Mouse (Mus musculus): ENCODE results near the gene Kif1a.

Kif1a gene

GRCm38 (mm10) chr1:93098956-93099355 is 2.8 kb downstream of the Kif1a start:
- in situ Hi-C loops (cut with MboI), result no loop called here

- in situ Hi-C loops (cut with MboI), result no loop called here
Measured at GRCm38 (mm10) chr1:93092582-93092981, 9.2 kb downstream of the Kif1a start.

DNA sequence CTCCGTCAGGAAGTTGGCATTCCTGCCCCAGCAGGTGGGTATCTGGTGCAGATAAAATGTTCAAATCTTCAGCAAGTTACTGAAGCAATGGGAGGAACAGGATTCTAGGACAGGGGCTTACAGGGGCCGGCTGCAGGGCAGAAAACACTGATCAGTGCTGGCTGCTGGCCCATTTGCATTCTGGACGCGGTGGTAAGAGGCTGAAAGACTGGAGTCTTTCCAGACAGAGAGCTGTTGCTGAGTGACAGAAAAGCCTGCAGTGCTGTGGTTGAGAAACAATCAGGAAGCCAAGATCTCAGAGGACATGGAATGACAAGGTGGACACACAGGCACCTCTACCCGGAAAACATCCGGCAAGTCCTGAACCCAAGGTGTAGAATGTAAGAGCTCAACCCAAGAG is 16.6 kb downstream of the Kif1a start:
- in situ Hi-C loops (cut with MboI), result no loop called here

- in situ Hi-C loops (cut with MboI), result no loop called here
Measured at GRCm38 (mm10) chr1:93083420-93084285, 18.1 kb downstream of the Kif1a start.

- in situ Hi-C loops (cut with MboI), result no loop called here
Measured at GRCm38 (mm10) chr1:93082121-93082520, 19.6 kb downstream of the Kif1a start.

DNA sequence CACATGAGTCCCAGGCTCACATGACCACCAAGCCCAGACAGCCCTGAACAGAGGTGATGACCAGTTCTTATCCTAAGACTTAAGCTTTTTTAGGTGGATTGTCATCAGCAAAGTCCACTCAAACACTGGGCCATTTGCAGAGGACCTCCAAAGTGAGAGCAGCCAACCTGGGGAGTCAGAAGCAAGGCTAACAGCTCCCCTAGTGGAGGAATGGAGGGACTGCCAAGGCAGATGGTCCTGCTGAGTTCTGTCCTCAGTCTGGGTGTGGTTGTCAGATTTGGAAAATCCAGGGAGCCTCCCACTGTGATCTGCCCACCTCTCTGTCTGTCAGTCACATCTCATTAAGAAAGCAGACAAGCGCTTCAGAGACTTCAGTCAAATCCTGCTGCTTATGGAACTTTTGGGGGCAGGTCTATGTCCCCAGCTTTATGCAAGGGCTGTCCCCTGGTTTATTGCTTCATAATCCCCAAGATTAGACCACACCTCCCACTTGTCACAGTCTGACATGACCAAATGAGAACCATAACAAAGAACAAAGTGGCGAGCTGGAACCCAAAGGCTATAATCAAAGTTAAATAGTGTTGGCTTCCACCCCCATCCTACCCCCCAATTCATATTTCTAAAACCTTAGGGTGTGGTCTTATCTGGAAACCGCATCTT is 20.7 kb downstream of the Kif1a start:
- in situ Hi-C loops (cut with MboI), result no loop called here

DNA sequence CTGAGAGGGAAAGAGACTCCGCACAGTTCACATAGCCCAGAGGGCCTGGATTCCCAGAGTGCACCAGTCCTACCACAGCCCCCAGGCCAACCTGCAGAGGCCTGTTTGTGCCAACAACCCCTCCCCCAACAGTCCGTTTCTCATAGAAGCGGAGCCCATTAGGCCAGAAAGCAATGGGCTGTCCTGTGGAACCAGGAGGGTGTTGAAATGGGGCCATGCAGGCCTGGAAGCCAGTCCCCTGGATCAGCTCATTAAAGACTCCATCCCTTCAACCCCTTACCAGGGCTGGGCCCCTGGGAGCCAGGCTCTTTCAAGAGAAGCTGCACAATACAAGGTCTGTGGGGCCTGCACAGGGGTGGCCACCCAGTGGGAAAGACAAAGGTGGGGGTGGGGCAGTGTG is 22.1 kb downstream of the Kif1a start:
- in situ Hi-C loops (cut with MboI), result no loop called here

DNA sequence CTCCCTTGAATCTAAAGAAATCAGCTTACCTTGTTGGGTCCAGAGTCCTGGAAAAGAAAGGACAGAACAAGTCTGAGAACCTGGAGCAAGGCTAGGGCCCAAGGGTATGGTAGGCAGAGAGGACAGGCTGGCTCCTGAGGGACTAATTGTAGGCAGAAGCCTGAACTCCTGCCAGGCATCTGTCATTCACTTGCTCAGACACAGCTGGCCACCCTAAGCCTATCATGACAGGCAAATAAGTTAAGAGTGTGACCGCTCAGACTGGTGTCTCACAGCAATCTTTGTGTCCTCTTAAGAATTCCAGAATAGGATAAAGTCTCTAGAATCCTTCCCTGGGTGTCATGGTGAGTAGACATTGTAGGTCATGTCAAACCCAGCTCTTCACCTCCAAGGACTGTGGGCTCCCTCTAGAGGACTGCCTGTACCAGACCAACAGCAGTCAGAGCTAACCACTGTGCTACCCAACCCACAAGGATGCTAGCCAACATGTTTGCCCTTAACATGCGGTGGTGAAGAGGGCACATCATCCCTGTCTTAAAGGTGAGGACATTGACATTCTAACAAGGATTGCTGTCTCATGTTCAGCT is 29.4 kb downstream of the Kif1a start:
- in situ Hi-C loops (cut with MboI), result no loop called here

- in situ Hi-C loops (cut with MboI), result no loop called here
Measured at GRCm38 (mm10) chr1:93071487-93071971, 30.2 kb downstream of the Kif1a start.

- in situ Hi-C loops (cut with MboI), result no loop called here
Measured at GRCm38 (mm10) chr1:93070881-93071280, 30.9 kb downstream of the Kif1a start.

- in situ Hi-C loops (cut with MboI), result no loop called here
Measured at GRCm38 (mm10) chr1:93068553-93068952, 33.2 kb downstream of the Kif1a start.

- in situ Hi-C loops (cut with MboI), result no loop called here
Measured at GRCm38 (mm10) chr1:93065654-93066053, 36.1 kb downstream of the Kif1a start.

- in situ Hi-C loops (cut with MboI), result no loop called here
Measured at GRCm38 (mm10) chr1:93063694-93064093, 38.1 kb downstream of the Kif1a start.

GRCm38 (mm10) chr1:93051124-93051833 is 50.5 kb downstream of the Kif1a start:
- in situ Hi-C loops (cut with MboI), result no loop called here

- in situ Hi-C loops (cut with MboI), result no loop called here
Measured at GRCm38 (mm10) chr1:93050071-93050470, 51.7 kb downstream of the Kif1a start.

- in situ Hi-C loops (cut with MboI), result no loop called here
Measured at GRCm38 (mm10) chr1:93046153-93046789, 55.5 kb downstream of the Kif1a start.

GRCm38 (mm10) chr1:93035981-93036380 is 65.8 kb downstream of the Kif1a start:
- in situ Hi-C loops (cut with MboI), result no loop called here

DNA sequence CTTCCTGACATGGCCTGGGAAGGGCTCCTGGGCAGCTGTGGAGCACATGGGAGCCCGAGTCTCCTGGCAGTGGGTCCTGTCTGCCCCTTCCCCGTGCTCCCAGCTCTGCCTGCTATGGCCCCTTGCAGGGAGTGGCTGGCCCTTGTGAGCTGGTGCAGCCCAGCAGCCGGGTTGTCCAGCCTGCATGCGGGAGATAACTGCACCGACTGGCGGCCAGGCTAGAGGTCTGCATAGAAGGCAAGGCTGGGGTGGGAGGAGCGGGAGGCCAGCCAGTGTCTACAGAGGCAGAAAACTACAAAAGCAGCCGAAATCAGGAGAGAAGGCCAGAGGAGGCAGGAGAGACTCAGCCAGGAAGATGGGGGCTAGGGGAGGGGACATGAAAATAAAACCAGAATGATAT is 67.8 kb downstream of the Kif1a start:
- in situ Hi-C loops (cut with MboI), result no loop called here

GRCm38 (mm10) chr1:93031199-93031598 is 70.6 kb downstream of the Kif1a start:
- in situ Hi-C loops (cut with MboI), result no loop called here

DNA sequence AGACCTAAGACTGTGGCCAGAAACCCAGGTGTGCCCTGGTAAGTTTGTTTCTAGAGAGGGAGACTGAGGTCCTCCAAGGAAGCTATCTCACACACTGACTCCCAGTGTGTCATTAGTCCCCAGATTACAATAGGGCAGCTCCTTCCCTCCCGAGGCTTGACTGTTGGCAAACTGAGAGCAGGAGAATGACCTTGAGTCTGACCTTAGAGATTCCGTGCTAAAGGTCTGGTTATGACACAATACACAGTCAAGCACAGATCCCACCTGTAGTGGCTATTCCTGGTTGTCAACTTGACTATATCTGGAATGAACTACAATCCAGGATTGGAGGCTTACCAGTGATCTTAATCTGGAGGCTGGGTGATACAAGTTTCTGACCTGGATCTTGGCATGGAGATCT is 71.7 kb downstream of the Kif1a start:
- in situ Hi-C loops (cut with MboI), result no loop called here

DNA sequence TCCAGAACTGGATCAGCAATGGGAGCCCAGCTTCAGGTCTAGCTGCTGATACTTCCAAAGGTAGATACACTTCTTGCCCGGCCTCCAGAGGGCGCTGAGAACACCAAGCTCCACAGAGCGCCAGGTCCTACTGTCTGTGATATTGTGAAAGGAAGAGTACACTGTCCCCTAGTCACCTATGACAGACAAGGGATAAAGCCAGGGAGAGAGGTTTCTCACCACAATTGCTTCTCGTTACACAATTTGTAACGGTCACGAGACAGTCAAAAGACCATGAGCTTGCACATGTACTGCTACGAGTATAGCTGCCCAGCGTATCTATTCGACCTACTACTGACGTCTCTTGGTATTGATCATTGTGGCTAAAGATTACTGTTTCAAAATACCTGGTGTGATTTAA is 72.4 kb downstream of the Kif1a start:
- in situ Hi-C loops (cut with MboI), result no loop called here

- in situ Hi-C loops (cut with MboI), result no loop called here
Measured at GRCm38 (mm10) chr1:93026600-93026999, 75.2 kb downstream of the Kif1a start.
